Mouse (Mus musculus): ENCODE results near the gene Nhej1. TPM values are rescaled to one million over a fixed set of nuclear protein-coding genes. Genes with fewer than 3 reads are reported as not detected.

The Nhej1 gene
- 12.1 and 13.9 TPM in 2 replicates for polyA plus RNA-seq (2014; fragmentation: Nextera tagmentation; extraction: Ambion mirVana)

- Histone ChIP-seq H3K9me3 (ENCODE audit: control insufficient read depth, low read length) (no peaks in the 10 kb centered on the region), H3K27ac (ENCODE audit: low read depth, low read length) (peak within 1 kb of the TSS; percentile 86), H3K4me1 (ENCODE audit: control insufficient read depth, insufficient read depth, low read length) (no peaks in the 10 kb centered on the region), H3K27me3 (ENCODE audit: control insufficient read depth, insufficient read depth, low read length) (no peaks in the 10 kb centered on the region), H3K9ac (ENCODE audit: low read length) (peak within 1 kb of the TSS; percentile 58), H3K36me3 (ENCODE audit: control insufficient read depth, insufficient read depth, low read length) (no peaks in the 10 kb centered on the region), H3K4me3 (ENCODE audit: low read depth, low read length) (peak within 1 kb of the TSS; percentile 48), H3K4me2 (ENCODE audit: low read depth) (peak within 1 kb of the TSS; percentile 50)
- ATAC-seq (ENCODE audit: insufficient read depth, low FRiP score, low TSS enrichment) (peak; percentile 93), DNase-seq (ENCODE audit: low spot score) (peak; percentile 99)
- WGBS = 2% methylated on average over 56 of the region's 56 CpGs
Observed at GRCm38 (mm10) chr1:75124346-75125321, at the start of gene Nhej1. Gene Nhej1, minus strand, starts transcription at chr1:75125200.

- DNase-seq (ENCODE audit: low spot score) = peak; percentile 98
- Histone ChIP-seq H3K36me3 (ENCODE audit: control insufficient read depth, insufficient read depth, low read length) (peaks cover 18% of the 10 kb centered on the region), H3K4me2 (ENCODE audit: low read depth) (peak within 1 kb of the TSS; percentile 64), H3K9me3 (ENCODE audit: control insufficient read depth, low read length) (no peaks in the 10 kb centered on the region), H3K4me3 (ENCODE audit: low read depth, low read length) (peak within 1 kb of the TSS; percentile 55), H3K9ac (ENCODE audit: low read length) (peak within 1 kb of the TSS; percentile 54), H3K4me1 (ENCODE audit: control insufficient read depth, insufficient read depth, low read length) (peaks cover 8% of the 10 kb centered on the region; the same call in 1 of the 2 replicates), H3K27ac (ENCODE audit: low read depth, low read length) (no peak within 1 kb of the TSS), H3K27me3 (ENCODE audit: control insufficient read depth, insufficient read depth, low read length) (no peaks in the 10 kb centered on the region)
- WGBS = under 1% methylated on average over 57 of the region's 59 CpGs
- ATAC-seq (ENCODE audit: insufficient read depth, low FRiP score, low TSS enrichment) = peak; percentile 98
Observed at GRCm38 (mm10) chr1:75168472-75169464, 43.8 kb upstream of the Nhej1 start, which contains the start of gene Zfand2b. Gene Zfand2b, plus strand, starts transcription at chr1:75168646.

GRCm38 (mm10) chr1:75168093-75168471 lies 43.1 kb upstream of the Nhej1 start:
- peak overlapping the region; percentile 20; the same call in 1 of the 2 replicates for H3K9ac ChIP-seq (ENCODE audit: low read length)
- DNase-seq (ENCODE audit: low spot score) = no peak
- H3K4me1 ChIP-seq (ENCODE audit: control insufficient read depth, insufficient read depth, low read length) = peaks cover 8% of the 10 kb centered on the region; the same call in 1 of the 2 replicates
- no peaks in the 10 kb centered on the region for H3K27me3 ChIP-seq (ENCODE audit: control insufficient read depth, insufficient read depth, low read length)
- H3K27ac ChIP-seq (ENCODE audit: low read depth, low read length) = no peak overlapping the region
- H3K4me2 ChIP-seq (ENCODE audit: low read depth) = peak overlapping the region; percentile 64
- peaks cover 11% of the 10 kb centered on the region for H3K36me3 ChIP-seq (ENCODE audit: control insufficient read depth, insufficient read depth, low read length)
- H3K4me3 ChIP-seq (ENCODE audit: low read depth, low read length) = peak overlapping the region; percentile 55
- no peaks in the 10 kb centered on the region for H3K9me3 ChIP-seq (ENCODE audit: control insufficient read depth, low read length)
- WGBS = 11% methylated on average over 7 of the region's 7 CpGs
- peak; percentile 21 for ATAC-seq (ENCODE audit: insufficient read depth, low FRiP score, low TSS enrichment)

GRCm38 (mm10) chr1:75160256-75160617 lies 35.2 kb upstream of the Nhej1 start:
- no peaks in the 10 kb centered on the region for H3K27me3 ChIP-seq (ENCODE audit: control insufficient read depth, insufficient read depth, low read length)
- DNase-seq (ENCODE audit: low spot score) (no peak), ATAC-seq (ENCODE audit: insufficient read depth, low FRiP score, low TSS enrichment) (no peak)
- H3K4me2 ChIP-seq (ENCODE audit: low read depth) = no peak overlapping the region
- H3K4me3 ChIP-seq (ENCODE audit: low read depth, low read length) = no peak overlapping the region
- WGBS = 87% methylated on average over 4 of the region's 4 CpGs
- H3K9ac ChIP-seq (ENCODE audit: low read length) = no peak overlapping the region
- H3K4me1 ChIP-seq (ENCODE audit: control insufficient read depth, insufficient read depth, low read length) = no peaks in the 10 kb centered on the region
- no peaks in the 10 kb centered on the region for H3K36me3 ChIP-seq (ENCODE audit: control insufficient read depth, insufficient read depth, low read length)
- no peaks in the 10 kb centered on the region for H3K9me3 ChIP-seq (ENCODE audit: control insufficient read depth, low read length)
- H3K27ac ChIP-seq (ENCODE audit: low read depth, low read length) = no peak overlapping the region

GRCm38 (mm10) chr1:75159540-75160255 lies 34.7 kb upstream of the Nhej1 start:
- Histone ChIP-seq H3K27me3 (ENCODE audit: control insufficient read depth, insufficient read depth, low read length) (no peaks in the 10 kb centered on the region), H3K9ac (ENCODE audit: low read length) (no peak overlapping the region), H3K4me2 (ENCODE audit: low read depth) (no peak overlapping the region), H3K9me3 (ENCODE audit: control insufficient read depth, low read length) (no peaks in the 10 kb centered on the region), H3K27ac (ENCODE audit: low read depth, low read length) (no peak overlapping the region), H3K4me3 (ENCODE audit: low read depth, low read length) (no peak overlapping the region), H3K4me1 (ENCODE audit: control insufficient read depth, insufficient read depth, low read length) (no peaks in the 10 kb centered on the region), H3K36me3 (ENCODE audit: control insufficient read depth, insufficient read depth, low read length) (no peaks in the 10 kb centered on the region)
- WGBS = 77% methylated on average over 5 of the region's 5 CpGs
- no peak for ATAC-seq (ENCODE audit: insufficient read depth, low FRiP score, low TSS enrichment)
- no peak for DNase-seq (ENCODE audit: low spot score)

GRCm38 (mm10) chr1:75158990-75159389 lies 34.0 kb upstream of the Nhej1 start:
- DNase-seq (ENCODE audit: low spot score) (no peak), ATAC-seq (ENCODE audit: insufficient read depth, low FRiP score, low TSS enrichment) (no peak)
- H3K36me3 ChIP-seq (ENCODE audit: control insufficient read depth, insufficient read depth, low read length) = no peaks in the 10 kb centered on the region
- no peak overlapping the region for H3K9ac ChIP-seq (ENCODE audit: low read length)
- H3K9me3 ChIP-seq (ENCODE audit: control insufficient read depth, low read length) = no peaks in the 10 kb centered on the region
- H3K27ac ChIP-seq (ENCODE audit: low read depth, low read length) = no peak overlapping the region
- H3K4me1 ChIP-seq (ENCODE audit: control insufficient read depth, insufficient read depth, low read length) = no peaks in the 10 kb centered on the region
- H3K4me3 ChIP-seq (ENCODE audit: low read depth, low read length) = no peak overlapping the region
- H3K27me3 ChIP-seq (ENCODE audit: control insufficient read depth, insufficient read depth, low read length) = no peaks in the 10 kb centered on the region
- no peak overlapping the region for H3K4me2 ChIP-seq (ENCODE audit: low read depth)

GRCm38 (mm10) chr1:75155837-75156236 lies 30.8 kb upstream of the Nhej1 start:
- ATAC-seq (ENCODE audit: insufficient read depth, low FRiP score, low TSS enrichment) = no peak

GRCm38 (mm10) chr1:75148727-75149126 lies 23.7 kb upstream of the Nhej1 start:
- no peak for DNase-seq (ENCODE audit: low spot score)
- Histone ChIP-seq H3K4me2 (ENCODE audit: low read depth) (no peak overlapping the region), H3K4me1 (ENCODE audit: control insufficient read depth, insufficient read depth, low read length) (peaks cover 2% of the 10 kb centered on the region; the same call in 1 of the 2 replicates), H3K36me3 (ENCODE audit: control insufficient read depth, insufficient read depth, low read length) (peaks cover 10% of the 10 kb centered on the region), H3K9me3 (ENCODE audit: control insufficient read depth, low read length) (no peaks in the 10 kb centered on the region), H3K4me3 (ENCODE audit: low read depth, low read length) (no peak overlapping the region), H3K27ac (ENCODE audit: low read depth, low read length) (no peak overlapping the region), H3K9ac (ENCODE audit: low read length) (no peak overlapping the region), H3K27me3 (ENCODE audit: control insufficient read depth, insufficient read depth, low read length) (no peaks in the 10 kb centered on the region)
- 90% methylated on average over 4 of the region's 4 CpGs for WGBS
- ATAC-seq (ENCODE audit: insufficient read depth, low FRiP score, low TSS enrichment) = no peak

More at GRCm38 (mm10) chr1:75155837-75156236, 30.8 kb upstream of the Nhej1 start:
- H3K4me1 ChIP-seq (ENCODE audit: control insufficient read depth, insufficient read depth, low read length) = no peaks in the 10 kb centered on the region
- H3K36me3 ChIP-seq (ENCODE audit: control insufficient read depth, insufficient read depth, low read length) = no peaks in the 10 kb centered on the region
- H3K27me3 ChIP-seq (ENCODE audit: control insufficient read depth, insufficient read depth, low read length) = no peaks in the 10 kb centered on the region
- WGBS = 75% methylated on average over 3 of the region's 3 CpGs
- no peak overlapping the region for H3K4me3 ChIP-seq (ENCODE audit: low read depth, low read length)
- no peak overlapping the region for H3K4me2 ChIP-seq (ENCODE audit: low read depth)
- H3K9me3 ChIP-seq (ENCODE audit: control insufficient read depth, low read length) = no peaks in the 10 kb centered on the region
- no peak overlapping the region for H3K9ac ChIP-seq (ENCODE audit: low read length)
- no peak for DNase-seq (ENCODE audit: low spot score)
- no peak overlapping the region for H3K27ac ChIP-seq (ENCODE audit: low read depth, low read length)

Data from neural tube, embryonic 11.5 days (tissue).